ENCODE assay signal across 7 mouse cellular contexts in the genomic region with DNA sequence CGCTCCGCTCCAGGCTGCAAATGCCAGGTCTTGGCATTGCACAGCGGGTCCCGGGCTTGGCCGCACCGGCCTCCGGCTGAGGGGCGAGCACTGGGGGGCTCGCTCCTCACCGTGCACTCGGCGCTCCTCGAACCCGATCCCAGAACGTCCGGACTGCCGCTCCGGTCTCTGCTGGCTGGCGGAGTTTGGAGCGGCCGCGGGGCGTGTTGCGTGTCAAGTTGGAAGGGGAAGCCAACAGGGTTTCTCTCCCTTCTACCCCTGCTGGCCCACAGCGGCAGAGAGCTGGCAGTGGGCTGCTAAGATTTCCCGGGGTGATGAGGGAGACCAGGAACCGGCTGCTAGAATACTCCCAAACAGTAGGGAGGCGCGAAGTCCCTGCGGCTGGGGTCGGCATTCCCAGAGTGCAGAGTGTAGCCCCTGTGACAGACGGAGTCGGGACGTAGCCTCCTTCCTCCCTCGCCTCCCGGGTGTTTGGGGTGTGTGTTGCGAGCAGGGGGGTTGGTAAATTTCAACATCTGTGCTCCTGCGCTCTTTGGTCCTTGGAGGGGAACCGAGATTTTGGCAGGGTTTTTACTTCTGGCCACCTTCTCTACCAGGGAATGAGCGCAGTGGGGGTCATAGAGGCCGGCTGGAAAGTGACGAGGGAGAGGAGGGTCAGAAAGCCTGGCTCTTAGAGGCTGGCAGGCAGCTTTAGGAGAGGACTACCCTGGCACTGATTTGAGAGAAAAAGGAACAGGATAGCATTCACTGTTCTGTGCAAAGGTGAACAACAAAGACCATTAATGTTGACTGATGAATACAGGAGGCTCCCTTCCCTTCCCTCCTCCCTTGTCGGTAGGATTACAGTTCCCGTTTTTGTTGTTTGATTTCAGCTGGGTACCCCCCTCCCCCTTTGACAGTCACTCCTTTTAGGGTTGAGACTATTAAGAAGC. TPM values are rescaled to one million over a fixed set of nuclear protein-coding genes. Genes with fewer than 3 reads are reported as not detected.
DNase-seq lines count a peak whose midpoint lies in the region; ATAC-seq lines count a peak whose summit lies in the region.

No protein-coding gene starts in this region.

- H3K4me1 ChIP-seq in forebrain, embryonic 15.5 days = peaks cover 22% of the 10 kb centered on the region

- peak overlapping the region; percentile 91 for H3K4me2 ChIP-seq in forebrain, embryonic 15.5 days (replicated peaks)

- no peaks in the 10 kb centered on the region for H3K36me3 ChIP-seq in forebrain, embryonic 15.5 days

- ATAC-seq in forebrain, embryonic 15.5 days (replicated peaks) = peak; percentile 11

- DNase-seq in R1 (ENCODE audit: low read depth, low spot score) = peak; percentile 59
- DNase-seq in cerebellum, adult 11 months = peak; percentile 66
- DNase-seq in heart, postnatal 4 days = peak; percentile 59
- peak; percentile 42 to 55 for DNase-seq in layer of hippocampus, postnatal 36 days
- DNase-seq in lung, postnatal 36 days = peak; percentile 32
- peak; percentile 50 for DNase-seq in right cerebral cortex, postnatal 14 days

- peak overlapping the region; percentile 86 for H3K9ac ChIP-seq in forebrain, embryonic 15.5 days (replicated peaks)

- no peaks in the 10 kb centered on the region for H3K27me3 ChIP-seq in forebrain, embryonic 15.5 days

- no peaks in the 10 kb centered on the region for H3K9me3 ChIP-seq in forebrain, embryonic 15.5 days

- WGBS in forebrain, embryonic 15.5 days = under 1% methylated on average over 44 of the region's 44 CpGs

- H3K27ac ChIP-seq in forebrain, embryonic 15.5 days (replicated peaks) = peak overlapping the region; percentile 95

- H3K4me3 ChIP-seq in forebrain, embryonic 15.5 days = peak overlapping the region; percentile 85

RNA-seq across cellular contexts. Expression of a gene that starts 1.0 kb away (rescaled TPM):
- polyA plus RNA-seq in forebrain, embryonic 15.5 days (2015; fragmentation: Nextera tagmentation; extraction: Ambion mirVana) = 30.1 and 31.9 TPM in 2 replicates
- 10 to 100 TPM; 21.0 to 24.0 TPM for total RNA-seq in heart, postnatal 4 days (2021)
- 100 to 1,000 TPM; 237 to 255 TPM for total RNA-seq in layer of hippocampus, postnatal 36 days (2021)

RNA-seq across cellular contexts. Expression of a gene that starts 1.0 kb away (rescaled TPM):
- 26.9 and 27.5 TPM in 2 replicates for polyA plus RNA-seq in forebrain, embryonic 15.5 days (2015; fragmentation: Nextera tagmentation; extraction: Ambion mirVana)
- 10 to 100 TPM; 18.7 to 19.6 TPM for total RNA-seq in heart, postnatal 4 days (2021)
- 10 to 100 TPM; 24.5 to 27.7 TPM for total RNA-seq in layer of hippocampus, postnatal 36 days (2021)

Comparison
In these comparisons a context has a peak if more than half of its experiments do, and no peak if none do; other contexts are left out.
1. Peak in every context shown above with its lines: DNase-seq, ATAC-seq, H3K4me3 ChIP-seq and H3K27ac ChIP-seq.
2. RNA of a gene that starts 1.0 kb away (total RNA-seq): 237 to 255 TPM in layer of hippocampus, postnatal 36 days; 21.0 to 24.0 TPM in heart, postnatal 4 days; every median in the first group is over 4 times any median in the second.